Mouse (Mus musculus) left cerebral cortex, postnatal 36 days (tissue): Measurements from ENCODE around the gene Sez6l2. TPM values are rescaled to one million over a fixed set of nuclear protein-coding genes. Genes with fewer than 3 reads are reported as not detected.
"Not testable (repeated sequence)": the region's sequence is repeated elsewhere in the genome, so short reads cannot be mapped to it uniquely, and the experiment has no call there.

Source experiments
- DNase-seq, 2 experiments: peaks; one replicate each; pipeline ENCODE4 v3.0.0; 2021 to 2022; ENCODE audit warnings: low spot score in 2 of 2, mixed read lengths in 1 of 2
- intact Hi-C: fragments of 180-260 bp; cut with DNase I; formaldehyde crosslinking; loops from one replicate; pipeline ENCODE4 v1.15.1; 2025
- total RNA-seq, 2 experiments: library from RNA; stranded (reverse); gene quantifications; 2 replicates each; pipeline ENCODE4 v1.2.3; 2021

Gene Sez6l2
- 100 to 1,000 TPM; 413 to 414 TPM for total RNA-seq

DNA sequence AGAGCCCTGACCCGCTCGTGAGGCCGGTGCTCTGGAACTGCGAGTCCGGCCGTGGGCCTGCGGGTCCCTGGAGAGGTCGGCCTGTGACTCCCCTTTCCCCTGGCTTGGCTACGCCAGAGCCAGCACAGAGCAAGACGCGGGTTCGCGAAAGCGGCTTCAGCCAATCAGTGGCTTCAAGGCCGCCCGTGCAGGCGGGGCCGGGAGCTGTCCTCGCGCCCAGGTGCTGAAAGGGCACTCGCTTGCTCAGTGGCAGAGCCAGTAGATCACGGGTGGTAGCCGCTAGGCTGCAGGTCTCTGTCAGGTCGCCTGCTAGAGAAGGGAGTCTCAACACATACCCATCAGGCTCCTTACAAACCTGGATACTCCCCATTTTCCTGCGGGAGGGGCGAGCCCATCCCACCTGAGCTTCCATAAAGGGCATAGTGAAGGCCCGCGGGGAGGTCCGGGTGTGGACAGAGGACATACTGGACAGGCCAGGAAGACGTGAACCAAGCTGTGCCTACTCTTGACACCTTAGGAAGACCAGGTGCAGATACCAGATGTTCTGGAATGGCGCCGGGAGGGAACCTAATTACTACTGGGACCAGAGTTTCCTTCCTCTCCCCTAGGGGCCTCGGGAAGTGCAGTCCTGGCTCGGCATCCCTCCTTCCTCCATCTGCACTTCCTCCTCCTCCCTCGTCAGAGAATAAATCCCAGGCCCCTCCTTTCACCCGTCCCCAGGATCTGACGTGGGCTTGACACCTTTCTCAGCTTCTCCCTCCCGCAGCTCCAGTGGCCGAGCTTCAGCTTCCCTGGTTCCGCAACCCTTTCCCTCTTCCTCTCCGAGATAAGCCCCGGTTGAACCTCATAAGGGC is at the start of gene Sez6l2:
Sez6l2 (plus strand) TSS at position 771 of the 854 bp plus-strand sequence.
- intact Hi-C loops: loop anchor here (2.0 to 5.0 kb wide), 3 partner anchors 25 to 68 kb away; partner anchors contain the start of genes Cdipt, Pagr1a, Pagr1b and Taok2

DNA sequence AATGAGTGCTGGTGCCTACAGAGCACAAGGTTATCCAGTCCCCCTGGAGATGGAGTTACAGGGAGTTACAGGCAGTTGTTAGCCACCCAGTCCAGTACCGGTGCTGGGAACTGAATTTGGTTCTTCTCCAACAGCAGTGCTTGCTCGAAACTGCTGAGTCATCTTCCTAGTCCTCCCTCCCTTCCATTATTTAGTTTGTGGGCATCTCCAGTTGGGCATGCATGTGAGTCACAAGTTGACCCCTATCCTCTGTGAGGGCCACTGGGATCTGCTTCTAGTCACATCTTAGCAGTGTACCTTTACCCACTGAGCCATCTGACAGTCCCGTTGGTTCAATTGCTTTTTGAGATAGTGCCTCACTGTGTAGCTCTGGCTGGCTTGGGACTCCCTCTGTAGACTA is 44.8 kb upstream of the Sez6l2 start:
- intact Hi-C loops: no loop called here
- no peak for DNase-seq

More for the DNA sequence above, at the start of gene Sez6l2:
- DNase-seq: peak; percentile 84 to 85

DNA sequence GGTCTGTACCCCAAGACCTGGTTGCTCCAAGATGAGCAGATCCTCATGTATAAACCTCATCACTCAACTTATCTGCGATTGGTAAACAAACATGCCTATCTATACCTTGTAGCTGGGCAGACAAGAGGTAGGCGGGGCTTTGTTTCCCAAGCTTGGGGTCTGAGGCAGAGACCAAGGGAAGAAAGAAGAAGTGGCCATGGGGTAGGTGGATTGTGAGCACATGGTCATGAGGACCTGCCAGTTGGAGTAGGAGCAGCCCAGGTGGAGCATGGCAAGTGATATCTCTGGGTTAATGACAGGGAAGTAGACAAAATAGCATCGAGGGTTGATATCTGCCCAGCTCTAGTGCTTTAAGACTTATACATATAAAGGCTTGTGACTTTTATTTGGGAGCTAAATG is 35.5 kb upstream of the Sez6l2 start:
- intact Hi-C loops: no loop called here
- DNase-seq: no peak

DNA sequence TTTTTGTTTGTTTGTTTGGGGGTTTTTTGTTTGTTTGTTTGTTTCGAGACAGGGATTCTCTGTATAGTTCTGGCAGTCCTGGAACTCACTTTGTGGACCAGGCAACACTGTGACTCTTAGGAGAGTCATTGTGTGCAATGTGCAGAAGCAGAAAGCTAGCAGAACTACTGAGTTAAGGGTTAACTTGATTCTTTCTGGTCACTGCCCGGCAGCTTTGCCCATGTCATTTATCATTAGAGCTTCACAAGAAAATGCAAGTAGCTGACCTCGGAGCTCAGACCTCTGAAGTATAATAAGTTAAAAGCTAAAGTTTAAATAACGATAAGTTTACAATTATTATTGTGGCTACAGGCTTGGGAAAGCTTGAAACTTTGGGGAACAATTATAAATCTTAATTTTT is 32.0 kb upstream of the Sez6l2 start:
- DNase-seq, intact Hi-C loops: not testable (repeated sequence)

DNA sequence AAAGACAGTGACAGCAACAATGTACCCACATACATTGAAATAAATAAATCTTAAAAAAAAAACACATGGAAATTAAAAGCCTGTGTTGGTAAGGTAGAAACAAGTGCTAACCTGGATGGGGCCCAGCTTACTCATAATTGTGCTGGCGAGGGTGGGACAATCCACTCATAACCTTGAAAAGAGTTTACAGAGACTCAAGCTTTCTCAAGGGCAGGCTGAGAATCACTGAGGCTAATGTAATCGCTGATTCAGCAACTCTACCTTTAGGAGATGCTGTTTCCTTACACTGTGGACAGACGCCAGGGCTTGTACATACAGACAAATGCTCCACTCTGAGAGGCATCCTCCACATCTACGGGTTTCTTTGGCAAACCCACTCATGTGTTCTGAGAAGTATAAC is 30.4 kb upstream of the Sez6l2 start:
- no peak for DNase-seq
- intact Hi-C loops: no loop called here

DNA sequence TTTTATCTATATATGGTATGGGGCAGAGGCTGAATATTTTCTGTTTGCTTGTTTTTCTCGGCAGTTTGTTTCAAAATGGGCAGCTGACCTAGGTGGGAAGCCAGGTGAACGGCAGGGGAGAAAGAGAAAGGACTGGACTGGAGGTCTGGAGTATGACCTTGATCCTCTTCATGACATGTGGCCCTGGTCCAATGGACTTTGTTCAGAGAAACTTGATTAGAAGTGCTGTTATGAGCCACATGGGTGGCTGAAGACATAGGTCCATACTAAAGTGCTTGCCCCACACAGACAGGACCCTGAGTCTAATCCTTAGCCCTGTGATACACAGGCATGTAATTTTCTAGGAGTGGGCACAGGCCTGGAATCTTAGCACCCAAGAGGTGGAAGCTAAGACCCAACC is 28.8 kb upstream of the Sez6l2 start:
- intact Hi-C loops: no loop called here
- no peak for DNase-seq

DNA sequence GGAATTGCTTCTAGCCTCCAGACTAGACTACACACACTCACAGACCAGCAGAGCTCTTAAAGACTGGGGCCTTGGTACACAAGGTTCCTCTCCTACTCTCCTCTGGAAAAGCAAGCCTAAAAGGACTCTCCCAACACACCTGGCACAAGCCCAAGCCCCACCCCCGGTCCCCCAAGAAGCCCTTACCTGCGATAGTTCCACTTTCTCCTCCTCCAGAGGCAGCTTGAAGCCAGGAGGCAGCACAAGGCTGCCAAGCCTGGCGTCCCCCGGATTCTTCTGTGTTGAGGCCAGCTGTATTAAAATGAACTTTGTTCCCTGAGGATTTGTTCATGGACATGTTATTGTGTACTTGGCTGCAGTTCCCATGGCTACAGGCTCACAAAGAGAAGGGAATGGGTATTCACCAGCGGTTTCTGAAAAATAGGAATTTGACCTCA is 27.7 kb upstream of the Sez6l2 start, which contains the start of gene Tmem219:
Tmem219 (minus strand) TSS at position 294 of the 437 bp plus-strand sequence.
- intact Hi-C loops: loop anchor here (2.0 kb wide), 1 partner anchor 16 kb away; no protein-coding TSS in a partner anchor
- peak in 1 of 2 experiments; percentile 26 for DNase-seq

DNA sequence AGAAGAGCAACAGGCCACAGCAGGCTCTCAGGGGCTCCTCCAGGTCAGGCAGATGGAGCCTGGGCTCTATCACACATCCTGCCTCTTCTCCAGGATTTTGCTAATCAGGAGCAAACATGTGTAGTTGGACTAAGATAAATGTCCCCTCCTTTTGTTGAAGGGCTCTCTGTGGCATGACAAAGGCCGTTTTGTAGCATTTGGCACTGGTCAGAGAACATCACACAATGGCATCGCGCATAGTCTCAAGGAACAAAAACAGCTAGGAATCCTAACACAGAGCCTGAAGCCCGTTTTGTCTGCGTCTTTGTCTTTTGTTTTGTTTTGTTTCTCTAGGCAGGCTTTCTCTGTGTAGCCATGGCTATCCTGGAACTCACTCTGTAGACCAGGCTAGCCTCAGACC is 26.4 kb upstream of the Sez6l2 start:
- no peak for DNase-seq
- intact Hi-C loops: loop anchor here (2.0 kb wide), 1 partner anchor 17 kb away; no protein-coding TSS in a partner anchor

DNA sequence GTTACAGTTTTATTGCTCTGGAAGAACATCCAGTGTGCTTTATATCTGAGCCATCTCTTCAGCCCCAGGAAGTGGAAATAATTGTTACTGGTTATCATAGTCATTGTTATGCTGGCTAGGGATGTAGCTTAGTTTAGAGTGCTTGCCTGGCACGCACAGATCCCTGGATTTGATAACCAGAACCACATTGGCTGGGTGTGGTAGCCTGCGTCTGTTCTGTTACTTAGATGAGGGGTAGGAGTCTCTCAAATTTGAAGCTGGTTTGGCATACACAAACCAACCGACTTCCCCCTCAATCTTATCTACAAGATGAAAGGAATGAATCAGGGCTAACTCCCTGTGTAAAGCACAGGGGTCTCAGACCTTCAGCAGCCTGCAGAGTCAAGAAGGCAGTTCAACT is 24.1 kb upstream of the Sez6l2 start:
- no peak for DNase-seq
- intact Hi-C loops: loop anchor here (5.0 kb wide), 1 partner anchor 39 kb away; no protein-coding TSS in a partner anchor

DNA sequence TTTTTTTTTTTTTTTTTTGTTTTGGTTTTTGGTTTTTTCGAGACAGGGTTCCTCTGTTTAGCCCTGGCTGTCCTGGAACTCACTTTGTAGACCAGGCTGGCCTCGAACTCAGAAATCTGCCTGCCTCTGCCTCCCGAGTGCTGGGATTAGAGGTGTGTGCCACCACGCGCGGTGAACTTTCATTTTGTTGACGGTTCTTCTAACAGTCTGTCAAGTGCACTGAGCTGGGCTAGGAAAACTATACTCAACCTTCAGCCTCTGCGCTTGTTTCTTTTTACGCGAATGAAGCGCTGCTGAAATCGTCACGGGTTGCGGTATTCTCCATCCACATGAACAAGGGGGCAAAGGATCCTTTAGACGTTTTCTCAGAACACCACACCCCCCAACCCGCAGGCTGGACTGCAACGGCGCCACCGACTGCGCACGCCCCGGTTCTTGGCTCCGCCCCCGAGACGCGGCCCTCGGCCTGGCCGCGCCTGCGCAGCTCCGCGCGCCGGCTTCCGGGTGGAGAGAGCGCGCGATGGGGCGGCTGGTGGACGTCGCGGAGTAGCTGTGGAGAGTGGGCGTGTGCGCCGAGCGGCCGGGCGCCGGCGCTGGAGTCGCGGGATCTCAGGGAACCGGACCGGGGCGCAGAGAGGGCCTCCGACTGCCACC is 21.9 kb upstream of the Sez6l2 start, which contains the start of gene Kctd13:
Kctd13 (plus strand) TSS at position 496 of the 654 bp plus-strand sequence.
- intact Hi-C loops: loop anchor here (5.0 kb wide), 1 partner anchor 41 kb away; no protein-coding TSS in a partner anchor

DNA sequence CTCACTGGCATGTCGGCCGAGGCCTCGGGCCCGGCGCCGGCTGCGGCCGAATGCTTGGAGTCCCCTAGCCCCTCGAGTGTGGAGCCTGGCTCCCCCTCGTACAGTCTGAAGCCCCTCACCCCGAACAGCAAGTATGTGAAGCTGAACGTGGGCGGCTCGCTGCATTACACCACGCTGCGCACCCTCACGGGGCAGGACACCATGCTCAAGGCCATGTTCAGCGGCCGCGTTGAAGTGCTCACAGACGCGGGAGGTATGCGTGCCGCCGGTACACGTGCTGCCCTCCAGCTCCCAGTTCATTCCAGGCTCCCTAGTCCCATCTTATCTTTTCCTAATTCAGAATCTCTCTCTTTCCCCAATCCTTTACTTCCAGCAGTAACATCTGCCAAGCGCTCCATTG is 21.3 kb upstream of the Sez6l2 start:
- DNase-seq: peak in 1 of 2 experiments; percentile 43
- intact Hi-C loops: loop anchor here (5.0 kb wide), 1 partner anchor 42 kb away; no protein-coding TSS in a partner anchor

More for the DNA sequence above, 21.9 kb upstream of the Sez6l2 start, which contains the start of gene Kctd13:
- DNase-seq: peak; percentile 91 to 95

DNA sequence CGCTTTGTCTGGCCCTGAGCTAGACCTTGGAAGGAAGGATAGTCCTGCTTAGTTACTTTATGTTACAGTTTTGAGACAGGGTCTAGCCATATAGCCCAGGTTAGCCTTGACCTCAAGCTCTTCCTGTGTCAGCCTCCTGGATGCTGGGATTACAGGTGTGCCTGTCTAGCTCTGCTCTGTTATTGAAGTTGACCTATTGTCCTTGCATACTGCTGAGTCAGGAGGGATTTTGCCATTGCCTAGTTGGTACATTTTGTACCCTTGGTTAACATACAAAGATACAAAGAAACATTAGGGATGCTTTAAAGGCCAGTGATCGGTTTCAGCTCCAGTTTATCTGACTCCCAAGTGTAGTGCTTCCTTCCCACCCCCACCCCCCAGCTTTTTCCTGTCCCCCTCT is 17.7 kb upstream of the Sez6l2 start:
- no peak for DNase-seq
- intact Hi-C loops: no loop called here

DNA sequence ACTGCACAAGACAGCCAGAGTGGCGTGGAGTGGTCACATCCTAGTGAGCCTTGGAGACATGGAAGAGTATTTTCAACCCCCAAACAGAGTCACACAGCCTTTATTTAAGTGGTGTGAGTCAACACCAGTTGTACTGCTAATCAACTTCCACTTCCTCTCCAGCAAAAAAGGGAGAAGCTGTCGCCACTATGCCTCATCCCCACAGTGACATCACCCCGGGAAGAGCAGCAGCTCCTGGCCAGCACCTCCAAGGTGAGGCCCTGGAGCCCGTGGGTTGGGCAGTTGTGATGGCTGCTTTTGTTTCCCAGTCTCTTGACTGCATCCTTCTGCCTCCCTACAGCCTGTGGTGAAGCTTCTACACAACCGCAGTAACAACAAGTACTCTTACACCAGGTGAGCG is 9.2 kb upstream of the Sez6l2 start:
- no peak for DNase-seq
- intact Hi-C loops: no loop called here

DNA sequence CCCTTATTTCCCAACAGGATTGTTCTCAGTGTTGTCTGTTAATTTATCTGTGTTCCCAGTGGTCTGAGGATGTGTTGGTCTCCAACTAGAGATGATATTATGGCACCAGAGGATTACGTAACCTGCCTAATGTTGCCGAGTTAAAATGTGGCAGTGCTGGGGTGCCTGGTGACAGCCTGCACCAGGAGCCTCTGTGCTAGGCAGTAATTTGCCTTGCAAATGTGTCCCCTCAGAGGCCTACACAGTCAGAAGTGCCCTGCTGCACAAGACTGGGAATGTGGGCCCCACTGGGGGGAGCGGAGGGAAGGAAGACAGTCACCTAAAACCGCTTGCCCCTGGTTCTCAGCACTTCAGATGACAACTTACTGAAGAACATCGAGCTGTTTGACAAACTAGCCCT is 8.6 kb upstream of the Sez6l2 start:
- intact Hi-C loops: no loop called here
- no peak for DNase-seq

DNA sequence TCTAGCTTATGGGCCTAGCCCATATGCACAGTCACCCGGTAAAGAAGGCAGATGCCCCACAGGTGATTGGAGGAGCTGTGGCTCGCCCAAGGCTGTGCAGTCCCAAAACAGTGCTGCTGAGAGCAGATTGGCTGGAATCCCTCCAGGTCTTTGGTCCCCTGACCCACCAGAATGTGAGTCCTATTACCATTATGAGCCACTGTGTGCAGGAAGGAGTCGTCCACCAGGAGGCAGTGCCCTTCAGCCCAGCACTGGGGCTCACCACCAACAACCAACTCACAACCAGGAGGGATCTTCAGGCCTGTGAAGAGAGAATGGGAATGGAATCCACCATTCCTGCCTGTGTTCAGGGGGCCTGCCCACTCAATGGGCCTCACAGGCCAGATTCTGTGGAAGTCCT is 3.8 kb upstream of the Sez6l2 start:
- intact Hi-C loops: no loop called here
- DNase-seq: no peak

DNA sequence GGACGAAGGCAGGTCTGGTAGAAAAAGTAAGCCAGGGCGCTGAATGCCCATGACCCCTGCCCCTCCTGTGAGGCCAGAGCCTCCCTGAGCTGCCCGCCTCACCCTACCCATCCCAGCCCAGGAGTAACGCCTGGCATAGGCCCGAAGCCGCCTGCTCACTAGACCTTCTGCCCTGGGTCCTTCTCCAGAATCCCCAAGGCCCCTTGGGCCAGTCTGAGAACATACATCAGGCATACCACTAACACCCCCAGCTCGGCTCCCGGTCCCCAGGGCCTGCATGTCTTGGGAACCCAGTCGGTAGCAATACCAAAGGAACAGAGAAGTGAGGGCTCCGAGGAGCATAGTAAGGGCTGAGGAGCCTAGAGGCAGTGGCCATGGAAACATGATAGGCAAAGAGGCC is 1.7 kb upstream of the Sez6l2 start:
- intact Hi-C loops: no loop called here
- DNase-seq: no peak

DNA sequence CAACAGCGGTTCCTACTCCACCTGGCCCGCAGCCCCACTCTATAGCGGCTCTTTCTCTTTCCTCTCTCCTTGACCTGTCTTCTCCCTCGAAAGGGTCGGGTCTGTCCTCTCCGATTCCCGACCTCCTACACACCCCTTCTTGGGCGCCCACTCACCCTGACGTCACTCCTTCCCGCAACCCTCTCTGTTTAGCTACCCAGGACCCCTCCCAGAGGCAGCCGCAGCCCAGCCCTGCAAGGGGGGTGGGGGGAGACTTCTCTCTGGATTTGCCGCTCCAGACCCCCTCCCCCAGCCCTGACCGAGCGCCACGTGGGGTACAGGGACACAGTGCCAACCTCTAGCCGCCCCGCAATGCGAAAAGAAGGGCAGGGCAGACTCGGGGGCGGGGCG is 965 bp upstream of the Sez6l2 start, which contains the start of gene Asphd1:
Asphd1 (minus strand) TSS at position 180 of the 390 bp plus-strand sequence.
- intact Hi-C loops: no loop called here

DNA sequence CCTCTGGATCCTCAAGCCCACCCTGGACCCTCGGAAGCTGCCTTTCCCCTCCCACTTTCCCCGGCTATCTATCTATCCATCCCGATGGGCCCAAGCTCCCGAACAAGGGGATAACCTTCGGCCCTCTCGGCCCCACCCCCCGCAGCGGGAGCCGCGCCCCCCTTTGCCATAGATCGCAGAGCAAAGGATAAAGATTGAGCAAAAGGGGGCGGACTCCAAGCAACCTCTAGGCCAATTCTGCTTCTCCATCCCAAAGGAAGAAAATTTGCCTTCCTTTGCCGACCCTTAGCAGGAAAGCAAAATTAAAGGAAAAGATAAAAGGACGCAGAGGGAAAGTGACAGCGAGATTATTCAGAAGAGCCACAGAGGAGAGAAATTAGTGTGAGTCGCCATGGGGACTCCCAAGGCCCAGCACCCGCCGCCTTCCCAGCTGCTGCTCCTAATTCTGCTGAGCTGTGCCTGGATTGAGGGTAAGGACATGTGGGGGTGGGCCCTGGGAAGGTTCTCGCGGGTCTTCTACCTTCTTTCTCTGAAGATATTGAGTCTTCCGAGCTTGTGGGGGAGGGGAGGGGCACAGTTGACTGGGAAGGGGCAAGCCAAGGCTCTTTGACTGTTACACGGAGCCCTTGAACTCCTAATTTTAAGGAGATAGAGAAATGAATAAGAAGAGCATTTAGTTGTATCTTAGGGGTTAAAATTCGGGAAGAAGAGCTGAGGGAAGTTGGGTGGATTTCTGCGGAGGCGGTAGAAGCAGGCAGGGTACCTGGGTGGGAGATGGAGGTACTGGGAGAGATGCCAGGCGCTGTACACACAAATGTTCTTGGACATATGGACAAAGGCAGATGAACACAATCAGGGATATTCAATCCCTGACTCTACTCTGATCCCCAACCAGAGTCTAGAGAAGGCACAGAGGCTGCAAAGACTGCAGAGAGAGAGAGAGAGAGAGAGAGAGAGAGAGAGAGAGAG is 568 bp downstream of the Sez6l2 start:
- intact Hi-C loops: loop anchor here (2.0 to 5.0 kb wide), 3 partner anchors 24 to 69 kb away; partner anchors contain the start of genes Cdipt, Pagr1a, Pagr1b and Taok2
- DNase-seq: no peak

More for the DNA sequence above, 965 bp upstream of the Sez6l2 start, which contains the start of gene Asphd1:
- DNase-seq: peak; percentile 67 to 80

DNA sequence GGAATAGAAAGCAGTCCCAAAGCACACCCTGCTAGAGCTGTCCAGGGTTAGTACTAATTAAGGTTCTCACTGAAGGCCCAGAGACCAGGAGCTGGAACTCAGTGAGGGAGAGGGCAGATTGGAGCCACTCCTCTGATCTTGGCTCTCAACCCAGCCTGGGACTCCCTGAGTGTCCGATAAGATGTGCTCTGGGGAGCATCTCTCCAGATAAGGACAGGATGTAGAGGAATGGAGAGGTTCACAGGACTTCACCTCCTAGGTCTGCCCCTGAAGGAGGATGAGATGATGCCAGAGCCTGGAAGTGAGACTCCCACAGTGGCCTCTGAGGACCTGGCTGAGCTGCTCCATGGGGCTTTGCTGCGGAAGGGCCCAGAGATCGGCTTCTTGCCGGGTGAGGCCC is 1.4 kb downstream of the Sez6l2 start:
- intact Hi-C loops: loop anchor here (2.0 to 5.0 kb wide), 3 partner anchors 23 to 69 kb away; partner anchors contain the start of genes Cdipt, Pagr1a, Pagr1b and Taok2
- no peak for DNase-seq
